Mouse (Mus musculus): ENCODE results near the gene Gm21969. TPM values are rescaled to one million over a fixed set of nuclear protein-coding genes. Genes with fewer than 3 reads are reported as not detected.

Gm21969 gene
- polyA plus RNA-seq (2017; shearing (Covaris generic)), result not detected

GRCm38 (mm10) chr4:139602357-139603244 is at the start of gene Gm21969:
Gene Gm21969, plus strand, starts transcription at chr4:139603186.

GRCm38 (mm10) chr4:139622373-139623282 is 19.6 kb downstream of the Gm21969 start, which contains the start of gene Aldh4a1:
Gene Aldh4a1, plus strand, starts transcription at chr4:139622866.

GRCm38 (mm10) chr4:139653238-139653637 is 50.3 kb downstream of the Gm21969 start, which contains the start of gene Tas1r2:
Gene Tas1r2, plus strand, starts transcription at chr4:139653538.

Other genes starting within 250 kb of the Gm21969 start
- 2.0 TPM for gene Iffo2, start 72.6 kb upstream of the Gm21969 start, polyA plus RNA-seq (2017; shearing (Covaris generic))
- gene Aldh4a1, start 19.7 kb downstream of the Gm21969 start, polyA plus RNA-seq (2017; shearing (Covaris generic)), result 22.9 TPM
- not detected for gene Tas1r2, start 50.4 kb downstream of the Gm21969 start, polyA plus RNA-seq (2017; shearing (Covaris generic))
- gene Pax7, start 230.3 kb downstream of the Gm21969 start, polyA plus RNA-seq (2017; shearing (Covaris generic)), result not detected

All from activated CD4-positive, CD25-positive, alpha-beta regulatory T cell, adult 9 weeks (primary cell).